Mouse (Mus musculus) cerebellum, adult 11-12 months (tissue): ENCODE measurements around the gene Unc93a2.
"Not testable (repeated sequence)": the region's sequence is repeated elsewhere in the genome, so short reads cannot be mapped to it uniquely, and the experiment has no call there.

Source experiments
- DNase-seq: peaks from one replicate; pipeline ENCODE4 v3.0.0; 2022

The Unc93a2 gene

GRCm38 (mm10) chr17:7385364-7385763 is at the start of gene Unc93a2:
TSS of gene Unc93a2 (minus strand) at chr17:7385464.
- not testable (repeated sequence) for DNase-seq

DNA sequence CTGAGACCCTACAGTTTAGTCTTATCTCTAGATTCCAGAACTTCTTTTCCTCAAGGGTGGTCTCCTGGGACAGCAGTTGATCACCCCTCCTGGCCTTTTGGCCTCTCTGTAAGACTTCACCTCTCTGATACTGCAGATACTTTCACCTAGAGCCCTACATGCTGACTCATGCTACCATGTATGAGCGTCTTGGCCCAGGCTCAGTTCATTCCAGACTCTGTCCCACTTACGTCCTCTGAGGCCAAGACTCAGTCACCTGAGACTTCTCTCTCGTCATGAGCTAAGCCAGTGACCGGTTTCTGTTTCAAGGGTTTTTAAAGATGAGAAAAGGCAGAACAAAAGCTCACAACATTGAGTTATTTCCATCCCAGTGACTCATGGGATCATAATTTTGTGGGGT is 48.9 kb upstream of the Unc93a2 start:
- not testable (repeated sequence) for DNase-seq

DNA sequence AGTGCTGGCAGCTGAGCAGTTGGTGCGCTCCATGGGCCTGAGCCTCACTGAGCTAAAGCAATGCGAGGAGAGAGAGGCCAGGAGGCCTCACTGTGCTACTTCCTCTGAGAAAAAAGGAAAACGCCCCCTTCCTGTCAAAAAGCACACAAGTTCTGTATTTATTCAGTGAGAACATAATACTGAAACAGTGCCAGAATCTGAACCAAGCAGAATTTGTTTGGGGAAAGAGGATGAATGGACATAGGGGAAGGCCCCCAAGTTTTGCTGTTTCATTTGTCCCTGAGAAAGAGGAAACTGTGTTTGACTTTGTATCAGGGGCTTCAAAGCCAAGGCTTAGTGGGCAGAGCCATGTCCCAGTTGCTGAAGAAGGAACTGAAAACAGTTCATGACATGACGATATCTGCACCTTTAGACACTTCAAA is 45.0 kb upstream of the Unc93a2 start:
- not testable (repeated sequence) for DNase-seq

DNA sequence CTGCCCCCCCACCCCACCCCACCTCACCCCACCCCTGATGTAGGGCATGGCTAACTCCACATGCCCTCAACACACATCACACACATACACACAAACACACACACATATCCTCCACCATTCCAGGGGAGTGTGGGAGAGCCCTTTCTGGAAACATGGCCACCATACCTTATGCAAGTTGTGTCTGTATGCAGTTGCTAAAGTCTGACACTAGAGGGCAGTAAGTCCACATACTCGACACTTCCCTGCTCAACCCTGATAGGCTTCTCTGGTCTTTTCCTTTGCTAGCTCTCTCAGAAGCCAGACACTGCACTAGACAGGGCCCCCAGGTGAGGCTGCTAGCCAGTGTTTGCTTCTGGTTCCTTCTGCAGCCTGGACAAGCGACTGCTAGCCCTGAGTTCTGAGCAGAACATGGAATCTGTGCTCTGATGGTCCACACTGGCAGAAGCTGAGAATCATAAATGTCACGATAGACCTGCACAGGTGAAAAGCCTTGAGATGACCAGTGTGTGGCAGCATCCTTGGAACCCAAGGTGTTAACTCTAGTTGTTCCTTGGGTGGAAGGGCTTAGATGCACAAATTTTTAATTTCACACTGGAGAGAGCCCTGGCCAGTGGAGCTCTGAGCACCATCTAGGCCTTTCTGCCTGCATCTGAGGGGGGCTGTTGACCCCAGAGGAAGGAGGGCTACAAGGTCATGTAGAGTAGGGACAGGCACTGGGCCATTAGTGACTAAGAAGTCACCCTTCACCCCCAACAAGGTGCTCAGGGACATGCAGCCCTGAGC is 35.1 kb upstream of the Unc93a2 start:
- not testable (repeated sequence) for DNase-seq

DNA sequence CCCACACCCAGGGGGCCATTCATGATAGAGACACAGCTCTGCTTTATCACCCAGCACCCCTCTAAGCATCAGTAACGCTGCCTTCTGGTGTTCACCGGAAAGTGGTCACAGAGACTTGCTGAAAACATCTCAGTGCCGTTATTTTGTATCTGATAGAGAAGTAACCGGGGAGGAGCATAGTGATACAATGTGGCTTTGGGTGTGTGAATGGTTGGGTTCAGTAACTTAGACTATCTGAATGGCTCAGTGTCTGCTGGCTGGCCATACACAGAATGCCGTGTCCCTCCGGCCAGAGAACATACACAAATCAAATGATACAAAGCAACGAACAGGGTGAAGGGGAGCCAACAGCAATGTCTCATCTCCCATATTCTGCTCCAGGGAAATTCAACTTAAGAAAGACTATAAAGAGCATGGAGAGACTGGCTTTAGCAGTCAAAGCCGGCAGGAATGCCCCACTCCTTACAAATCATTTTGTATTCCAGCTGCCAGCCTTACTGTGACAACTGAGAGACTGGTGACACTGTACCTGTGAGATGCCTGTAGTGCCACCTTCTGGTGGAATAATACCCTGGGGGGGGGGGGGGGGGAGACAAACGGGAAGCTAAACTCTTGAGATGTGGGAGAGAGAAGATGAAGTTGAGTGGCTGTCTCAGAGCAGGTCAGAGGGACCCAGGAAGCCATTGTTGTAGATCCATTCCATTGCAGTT is 29.5 kb upstream of the Unc93a2 start:
- DNase-seq: not testable (repeated sequence)

DNA sequence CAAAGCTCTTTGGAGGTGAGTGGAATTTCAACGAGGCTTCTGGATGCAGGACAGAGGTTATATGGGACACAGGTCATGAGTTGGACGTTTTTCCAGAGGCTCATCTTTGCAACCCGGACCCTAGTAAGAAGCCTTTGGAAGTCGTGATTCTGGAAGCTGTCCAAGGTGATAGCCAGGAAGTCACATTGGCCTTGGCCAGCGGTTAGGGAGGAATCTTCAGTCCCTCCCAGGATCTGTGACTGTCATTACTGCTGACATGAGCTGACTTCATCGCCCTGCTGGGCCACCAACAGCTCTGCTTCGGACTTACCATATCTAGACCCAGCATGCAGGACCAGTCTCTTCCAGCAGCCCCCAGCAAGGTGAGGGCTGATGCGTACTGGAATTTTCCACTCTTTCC is 28.1 kb upstream of the Unc93a2 start:
- not testable (repeated sequence) for DNase-seq

GRCm38 (mm10) chr17:7399770-7400169 is 14.5 kb upstream of the Unc93a2 start:
- DNase-seq: not testable (repeated sequence)

DNA sequence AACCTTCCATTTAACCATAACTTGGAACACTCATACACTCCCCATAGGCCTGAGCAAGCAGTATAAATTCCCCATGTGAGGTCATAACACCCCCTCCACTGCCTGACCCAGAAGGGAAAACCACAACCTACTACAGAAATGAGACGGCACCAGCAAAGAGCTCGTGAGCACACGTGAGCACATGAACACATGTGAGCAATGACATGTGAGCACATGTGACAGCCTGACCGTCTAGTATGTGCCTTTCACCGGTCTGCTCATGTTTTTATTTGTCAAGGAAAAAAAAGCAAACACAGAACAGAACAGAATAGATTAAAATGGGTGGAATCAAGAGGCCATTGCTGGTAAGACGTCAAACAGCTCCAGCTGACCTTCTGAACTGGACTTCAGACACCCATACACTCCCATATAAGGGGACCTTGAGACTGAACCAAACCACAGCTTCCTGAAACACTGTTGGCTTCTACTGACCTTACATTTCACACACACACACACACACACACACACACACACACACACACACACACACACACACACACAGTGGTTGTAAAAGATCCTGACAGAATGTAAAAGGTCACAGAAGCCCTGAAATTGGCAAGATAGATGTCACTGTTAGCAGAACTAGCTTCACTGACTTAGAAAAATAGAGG is 13.1 kb upstream of the Unc93a2 start:
- not testable (repeated sequence) for DNase-seq

DNA sequence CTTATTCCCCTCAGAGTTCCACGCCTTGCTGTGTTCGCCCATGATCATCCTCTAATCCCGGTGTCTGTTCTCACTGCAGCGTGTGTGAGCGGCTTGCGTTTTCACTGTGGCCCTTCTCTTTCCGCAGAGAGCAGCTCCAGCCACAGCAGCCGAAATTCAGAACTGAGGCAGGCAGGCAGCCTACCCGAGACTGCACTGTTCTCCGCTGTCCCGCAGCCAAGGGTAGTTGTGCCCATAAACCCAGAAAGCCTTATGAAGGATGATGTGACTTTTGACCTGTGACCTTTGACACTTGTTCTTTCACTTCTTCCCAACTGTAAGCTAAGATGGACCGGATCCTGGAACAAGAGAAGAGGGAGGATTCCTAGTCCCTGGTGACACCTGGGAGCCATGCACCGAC is 11.8 kb upstream of the Unc93a2 start:
- DNase-seq: not testable (repeated sequence)

DNA sequence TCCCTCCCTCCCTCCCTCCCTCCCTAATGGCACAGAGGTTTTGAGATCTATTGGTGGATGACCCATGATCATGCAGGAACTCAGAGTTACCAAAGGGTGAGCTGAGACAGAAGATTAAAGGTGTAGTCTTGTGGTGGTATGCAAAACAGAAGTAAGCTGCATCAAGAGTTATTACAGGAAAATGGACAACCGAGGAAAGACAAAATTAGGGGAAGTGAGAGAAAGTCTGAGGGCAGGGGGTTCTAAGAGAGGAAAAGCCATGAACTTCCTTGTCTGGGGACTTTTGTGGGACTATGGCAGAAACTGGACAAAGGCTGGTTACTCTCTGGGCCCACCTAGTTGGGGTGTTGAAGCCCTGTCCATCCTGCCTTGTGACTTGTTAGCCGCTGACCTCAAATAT is 11.0 kb upstream of the Unc93a2 start:
- DNase-seq: not testable (repeated sequence)

GRCm38 (mm10) chr17:7395671-7396070 is 10.4 kb upstream of the Unc93a2 start:
- not testable (repeated sequence) for DNase-seq

DNA sequence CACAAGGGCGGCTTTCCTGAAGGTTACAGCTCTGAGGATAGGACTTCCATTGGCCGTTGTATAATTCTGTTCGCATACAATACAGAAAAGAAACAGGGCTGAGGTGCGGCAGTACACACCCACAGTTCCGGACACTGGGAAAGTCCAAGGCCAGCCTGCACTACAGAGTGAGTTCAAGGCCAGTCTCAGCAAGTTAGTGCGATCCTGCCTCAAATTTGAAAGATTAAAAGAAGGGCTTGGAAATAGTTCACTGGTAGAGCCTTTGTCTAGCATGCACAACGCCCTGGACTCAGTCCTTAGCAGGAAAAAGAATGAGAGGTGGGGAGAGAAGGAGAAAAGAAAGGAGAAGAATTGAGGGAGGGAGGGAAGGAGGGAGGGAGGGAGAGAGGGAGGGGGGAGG is 9.9 kb upstream of the Unc93a2 start:
- DNase-seq: not testable (repeated sequence)

DNA sequence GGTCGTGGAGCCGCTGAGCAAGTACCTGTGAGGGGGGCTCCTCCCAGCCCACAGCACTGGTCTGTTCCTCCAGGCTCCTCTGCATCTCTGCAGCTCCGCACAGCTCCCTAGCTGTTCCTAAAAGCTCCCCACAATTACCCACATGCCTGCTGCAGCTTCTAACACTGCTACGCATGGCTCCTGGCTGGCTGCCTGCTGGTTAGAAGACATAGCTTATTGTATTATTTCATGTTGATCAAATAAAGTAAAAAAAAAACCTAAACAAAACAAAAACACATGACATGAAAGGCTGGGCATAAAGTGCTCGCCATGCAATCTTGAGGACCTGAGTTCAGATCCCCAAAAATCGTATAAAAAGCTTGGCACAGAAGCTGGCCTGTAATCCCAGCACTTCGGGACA is 4.6 kb upstream of the Unc93a2 start:
- DNase-seq: not testable (repeated sequence)

DNA sequence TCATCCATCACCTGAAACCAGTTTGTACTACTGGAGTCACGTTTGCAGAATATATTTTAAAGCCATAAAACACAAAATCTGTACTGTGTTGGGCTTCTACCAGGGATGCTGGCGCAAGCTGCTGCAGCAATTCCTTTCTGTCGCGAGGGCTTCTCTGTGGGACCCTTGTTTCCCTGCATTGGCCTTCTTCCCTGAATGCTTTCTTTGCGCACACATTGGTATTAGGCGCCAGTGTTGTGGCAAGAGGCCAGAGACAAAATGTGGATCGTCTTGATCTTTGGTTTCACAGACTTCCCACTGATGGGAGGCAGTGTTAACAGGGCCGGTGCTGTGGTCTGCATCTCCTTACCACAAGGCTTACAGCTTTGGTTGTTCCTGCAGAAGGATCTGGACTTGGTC is 3.7 kb upstream of the Unc93a2 start:
- DNase-seq: not testable (repeated sequence)

DNA sequence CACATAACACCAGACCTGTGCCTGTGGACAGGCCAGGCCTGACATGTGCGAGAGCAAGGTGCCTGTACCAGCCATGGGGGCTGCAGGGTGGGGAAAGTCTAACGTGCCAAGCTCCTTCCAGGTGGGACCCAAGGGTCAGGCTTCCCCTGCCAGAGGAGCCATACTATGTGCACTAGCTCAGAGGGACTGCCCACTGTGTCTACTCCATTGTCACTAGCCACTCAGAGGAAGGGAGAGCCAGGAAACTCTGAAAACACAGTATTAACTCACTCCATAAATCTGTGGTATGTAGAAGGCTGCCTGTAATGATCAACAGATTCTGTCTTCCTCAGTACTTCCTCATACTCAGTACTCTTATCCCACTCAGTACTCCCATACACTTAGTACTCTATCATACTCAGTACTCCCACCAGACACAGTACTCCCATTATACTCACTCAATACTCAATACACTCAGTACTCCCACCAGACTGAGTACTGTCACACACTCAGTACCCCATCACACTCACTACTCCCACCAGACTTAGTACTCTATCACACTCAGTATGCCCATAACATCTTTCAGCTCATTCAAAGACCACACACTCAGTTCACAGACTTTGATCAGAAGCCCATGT is 3.2 kb upstream of the Unc93a2 start:
- not testable (repeated sequence) for DNase-seq

DNA sequence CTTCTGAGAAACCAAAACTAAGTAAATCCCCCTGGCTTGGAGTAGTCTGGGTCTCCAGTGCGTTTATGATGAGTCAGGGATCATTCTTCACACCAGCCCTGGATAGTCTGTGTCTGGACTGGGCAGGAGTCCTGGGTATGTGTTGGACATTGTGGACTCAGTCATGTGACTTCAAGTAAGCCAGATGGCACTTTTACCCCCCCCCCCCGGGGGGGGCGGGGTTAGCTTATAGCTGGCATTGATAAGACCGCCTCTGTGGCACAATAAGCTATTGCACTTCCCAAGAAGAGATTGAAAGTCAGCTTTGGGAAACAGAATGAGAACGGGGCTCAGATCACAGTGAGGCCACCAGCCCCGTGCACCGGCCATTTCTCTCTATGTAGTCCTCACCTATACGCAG is 752 bp upstream of the Unc93a2 start:
- DNase-seq: not testable (repeated sequence)

DNA sequence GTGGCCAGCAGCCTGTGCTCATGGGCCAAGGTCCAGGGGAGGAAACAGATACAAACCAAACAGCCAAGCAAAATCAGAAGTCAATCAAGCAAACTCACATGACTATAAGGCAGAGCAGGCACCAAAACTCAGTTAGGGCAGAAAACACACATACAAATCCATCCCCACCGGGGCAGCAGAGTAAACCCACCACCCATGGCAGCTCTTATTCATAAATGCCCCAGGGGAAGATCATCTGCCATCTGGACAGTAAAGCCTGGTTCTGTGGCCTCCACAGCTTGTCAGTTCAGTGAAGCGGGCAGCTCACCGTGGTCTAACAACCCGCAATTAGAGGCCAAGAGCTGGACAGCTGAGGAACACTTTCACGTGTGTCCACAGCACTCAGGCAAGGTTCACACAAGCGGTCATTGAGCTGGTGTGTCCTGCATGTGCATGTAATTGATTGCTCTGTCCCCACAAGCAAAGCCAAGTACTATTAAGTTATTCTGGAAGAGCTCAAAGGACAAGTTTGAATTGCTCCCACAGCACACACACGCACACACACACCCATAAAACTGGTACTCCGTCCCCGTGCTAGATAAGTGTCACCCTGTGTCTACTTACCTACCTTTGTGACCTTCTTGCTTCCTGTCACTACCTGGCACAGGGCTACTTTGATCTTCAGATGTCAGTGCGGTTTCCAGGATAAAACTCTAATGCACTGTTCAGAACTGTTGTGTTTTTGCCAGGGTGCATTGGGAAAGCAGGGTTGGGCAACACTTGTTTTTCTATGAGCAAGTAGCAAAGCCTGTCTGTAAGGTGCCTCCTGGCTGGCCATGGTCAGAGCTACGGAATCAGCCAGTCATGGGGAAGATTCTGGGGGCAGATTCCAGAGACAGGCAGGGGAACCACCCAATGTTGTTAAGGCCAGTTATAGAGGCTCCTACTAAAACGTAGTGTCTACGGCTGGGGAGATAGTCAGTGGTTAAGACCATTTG is 1.8 kb downstream of the Unc93a2 start:
- not testable (repeated sequence) for DNase-seq

GRCm38 (mm10) chr17:7382711-7383110 is 2.6 kb downstream of the Unc93a2 start:
- DNase-seq: not testable (repeated sequence)

DNA sequence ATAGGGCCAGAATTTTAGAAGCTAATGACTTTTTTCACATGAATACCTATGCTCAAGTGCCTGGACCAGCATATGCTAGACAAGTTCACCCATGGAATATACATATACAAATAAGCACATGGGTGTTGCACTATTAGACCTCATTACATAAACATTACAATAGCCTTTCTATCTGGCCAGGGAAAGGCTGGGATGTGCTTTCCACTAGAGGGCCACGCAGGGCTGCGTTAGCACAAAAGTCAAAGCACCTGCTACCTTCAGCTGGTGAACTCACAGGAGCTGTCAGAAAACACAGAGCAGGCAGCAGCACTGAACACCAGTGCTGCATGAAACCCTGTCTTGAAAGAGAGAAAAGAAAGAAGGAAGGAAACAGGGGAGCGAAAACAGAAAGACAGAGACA is 7.4 kb downstream of the Unc93a2 start:
- DNase-seq: not testable (repeated sequence)

DNA sequence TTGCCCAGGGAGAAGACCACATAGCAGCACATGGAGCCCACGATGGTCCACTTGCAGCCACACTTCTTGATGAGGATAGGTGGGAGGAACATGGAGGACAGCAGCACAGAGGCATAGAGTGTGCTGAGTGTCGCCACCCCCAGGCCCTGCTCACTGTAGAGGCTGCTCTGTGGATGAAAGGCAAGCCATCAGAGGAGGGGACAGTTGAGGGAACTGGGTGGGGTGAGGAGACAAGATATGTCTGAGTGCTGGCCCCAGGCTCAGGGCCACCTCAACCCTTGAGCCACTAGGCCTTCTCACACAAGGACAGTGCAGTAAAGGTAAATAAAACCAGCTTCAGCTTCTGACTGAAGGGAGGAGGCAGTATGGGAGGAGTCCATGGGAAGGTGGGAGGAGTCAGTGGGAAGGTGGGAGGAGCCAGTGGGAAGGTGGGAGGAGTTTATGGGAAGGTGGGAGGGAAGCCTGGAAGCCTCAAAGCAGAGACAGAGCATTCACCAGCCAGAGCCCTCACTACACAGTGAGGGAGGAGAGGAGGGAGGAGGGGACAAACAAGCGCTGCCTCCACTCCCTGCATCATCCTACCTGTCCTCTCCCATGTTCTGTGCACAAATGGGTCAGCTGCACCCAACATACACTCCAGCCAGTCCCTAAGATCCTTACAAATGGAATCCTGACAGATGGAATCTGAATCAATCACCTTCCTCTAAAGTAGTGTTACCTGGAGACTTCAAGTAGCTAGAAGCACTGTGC is 8.1 kb downstream of the Unc93a2 start:
- not testable (repeated sequence) for DNase-seq

DNA sequence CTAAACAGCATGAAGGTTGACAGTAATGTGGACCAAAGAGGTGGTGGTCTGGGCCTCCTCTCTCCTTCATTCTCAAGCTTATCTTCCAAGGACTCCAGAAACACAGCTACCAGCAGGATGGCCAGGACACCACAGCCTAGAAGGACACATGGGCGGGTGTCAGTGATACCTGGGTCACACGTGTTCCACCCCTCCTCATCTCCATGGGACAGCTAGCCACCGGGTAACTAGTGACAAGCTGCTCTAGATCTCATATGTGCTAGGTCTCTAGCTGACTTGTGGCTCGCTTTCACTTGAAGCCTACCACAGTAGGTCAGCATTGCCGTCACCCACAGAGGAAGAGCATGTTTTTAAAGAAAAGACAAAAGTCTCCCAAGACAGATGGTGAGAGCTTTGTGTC is 13.4 kb downstream of the Unc93a2 start, which contains the start of gene Gm49630:
Gene Gm49630 (minus strand): TSS at position 101 of the 400 bp plus-strand sequence.
- not testable (repeated sequence) for DNase-seq
